Mouse (Mus musculus) neural tube, embryonic 14.5 days (tissue): ENCODE results near the gene Hspa13. TPM values are rescaled to one million over a fixed set of nuclear protein-coding genes. Genes with fewer than 3 reads are reported as not detected.

Experiments used
- ATAC-seq: fragments of 200-750 bp; cut with Nextera tagmentation; 2 replicates; pipeline ENCODE4 v1.8.0; 2017; ENCODE audit warnings: low read depth, mild to moderate bottlenecking, moderate TSS enrichment, moderate library complexity
- H3K27ac ChIP-seq: fragments of 300-500 bp; sonication (generic); 2 replicates; pipeline ENCODE4 v1.5.1; 2014; ENCODE audit warnings: low read depth, mild to moderate bottlenecking, control low read depth, low read length, moderate library complexity, mixed read lengths
- H3K27me3 ChIP-seq: fragments of 300-500 bp; sonication (generic); 2 replicates; pipeline ENCODE4 v1.6.1; 2014; ENCODE audit warnings: low read length; ENCODE audit not compliant: control insufficient read depth, insufficient read depth
- H3K36me3 ChIP-seq: fragments of 300-500 bp; sonication (generic); 2 replicates; pipeline ENCODE4 v1.6.1; 2014; ENCODE audit warnings: low read length, mixed read lengths; ENCODE audit not compliant: control insufficient read depth, insufficient read depth
- H3K4me1 ChIP-seq: fragments of 300-500 bp; sonication (generic); 2 replicates; pipeline ENCODE4 v1.6.1; 2014; ENCODE audit warnings: low read length; ENCODE audit not compliant: control insufficient read depth, insufficient read depth
- H3K4me2 ChIP-seq: fragments of 300-500 bp; sonication (generic); 2 replicates; pipeline ENCODE4 v1.6.1; 2014; ENCODE audit warnings: mild to moderate bottlenecking, low read depth, low read length, control low read depth
- H3K4me3 ChIP-seq: fragments of 300-500 bp; sonication (generic); 2 replicates; pipeline ENCODE4 v1.5.1; 2014; ENCODE audit warnings: low read depth, low read length, control low read depth, mixed read lengths
- H3K9ac ChIP-seq: fragments of 300-500 bp; sonication (generic); replicated peaks from 2 replicates; pipeline ENCODE4 v1.6.1; 2014; ENCODE audit warnings: low read depth, mild to moderate bottlenecking, control low read depth, low read length, mixed read lengths
- H3K9me3 ChIP-seq: fragments of 300-500 bp; sonication (generic); 2 replicates; pipeline ENCODE4 v1.6.1; 2016; ENCODE audit warnings: low read length; ENCODE audit not compliant: control insufficient read depth
- WGBS: fragments of 180-500 bp; shearing (Covaris S2); extraction: QIAGEN DNeasy Blood & Tissue Kit; methylation state at CpG from one replicate; pipeline ENCODE4 v1.1.7; 2014; 5-methylcytosine and 5-hydroxymethylcytosine counted together
- polyA plus RNA-seq: library from polyadenylated mRNA; unstranded; fragments of >200 nt; fragmentation: Nextera tagmentation; extraction: Ambion mirVana; gene quantifications from 2 replicates; pipeline ENCODE4 v1.2.1, GENCODE M21; 2014

Gene Hspa13
- 46.8 and 48.5 TPM in 2 replicates for polyA plus RNA-seq

GRCm38 (mm10) chr16:75766388-75767249, at the start of gene Hspa13:
Gene Hspa13 (minus strand): TSS chr16:75767104.
- peak; percentile 99 for ATAC-seq
- H3K4me3 ChIP-seq, result peak within 1 kb of the TSS; percentile 68
- peaks cover 8% of the 10 kb centered on the region for H3K36me3 ChIP-seq
- H3K4me2 ChIP-seq, result peak within 1 kb of the TSS; percentile 64
- H3K9ac ChIP-seq, result peak within 1 kb of the TSS; percentile 64
- no peaks in the 10 kb centered on the region for H3K4me1 ChIP-seq
- H3K9me3 ChIP-seq, result no peaks in the 10 kb centered on the region
- peak within 1 kb of the TSS; percentile 78 for H3K27ac ChIP-seq
- H3K27me3 ChIP-seq, result no peaks in the 10 kb centered on the region
- under 1% methylated on average over 51 of the region's 51 CpGs for WGBS

GRCm38 (mm10) chr16:75779271-75779670, 12.4 kb upstream of the Hspa13 start:
- WGBS, result 58% methylated on average over 1 of the region's 1 CpGs
- Histone ChIP-seq H3K4me1 (no peaks in the 10 kb centered on the region), H3K27ac (no peak overlapping the region), H3K4me2 (no peak overlapping the region), H3K36me3 (no peaks in the 10 kb centered on the region), H3K9me3 (no peaks in the 10 kb centered on the region), H3K27me3 (no peaks in the 10 kb centered on the region), H3K9ac (no peak overlapping the region), H3K4me3 (no peak overlapping the region)
- no peak for ATAC-seq

- ATAC-seq, result no peak
- Histone ChIP-seq H3K4me1 (no peaks in the 10 kb centered on the region), H3K36me3 (no peaks in the 10 kb centered on the region), H3K4me2 (no peak overlapping the region), H3K9me3 (no peaks in the 10 kb centered on the region), H3K27ac (no peak overlapping the region), H3K4me3 (no peak overlapping the region), H3K27me3 (no peaks in the 10 kb centered on the region), H3K9ac (no peak overlapping the region)
- 87% methylated on average over 10 of the region's 10 CpGs for WGBS
Observed at GRCm38 (mm10) chr16:75773222-75773621, 6.3 kb upstream of the Hspa13 start.

GRCm38 (mm10) chr16:75767250-75768002, 522 bp upstream of the Hspa13 start:
- Histone ChIP-seq H3K9me3 (no peaks in the 10 kb centered on the region), H3K27me3 (no peaks in the 10 kb centered on the region), H3K27ac (peak overlapping the region; percentile 78; the same call in 1 of the 2 replicates), H3K9ac (peak overlapping the region; percentile 64; the same call in 1 of the 2 replicates), H3K4me3 (peak overlapping the region; percentile 68), H3K4me2 (peak overlapping the region; percentile 62), H3K4me1 (no peaks in the 10 kb centered on the region), H3K36me3 (peaks cover 8% of the 10 kb centered on the region)
- ATAC-seq, result peak; percentile 67
- 22% methylated on average over 21 of the region's 21 CpGs for WGBS

GRCm38 (mm10) chr16:75752876-75753275, 14.0 kb downstream of the Hspa13 start:
- Histone ChIP-seq H3K4me1 (no peaks in the 10 kb centered on the region), H3K4me3 (no peak overlapping the region), H3K36me3 (peaks cover 10% of the 10 kb centered on the region; the same call in 1 of the 2 replicates), H3K9me3 (no peaks in the 10 kb centered on the region), H3K27me3 (no peaks in the 10 kb centered on the region), H3K27ac (no peak overlapping the region), H3K4me2 (no peak overlapping the region), H3K9ac (no peak overlapping the region)
- no peak for ATAC-seq
- 83% methylated on average over 1 of the region's 1 CpGs for WGBS

GRCm38 (mm10) chr16:75750103-75750502, 16.8 kb downstream of the Hspa13 start:
- no peak for ATAC-seq
- Histone ChIP-seq H3K9me3 (no peaks in the 10 kb centered on the region), H3K27ac (no peak overlapping the region), H3K9ac (no peak overlapping the region), H3K27me3 (no peaks in the 10 kb centered on the region), H3K4me2 (no peak overlapping the region), H3K36me3 (no peaks in the 10 kb centered on the region), H3K4me1 (no peaks in the 10 kb centered on the region), H3K4me3 (no peak overlapping the region)
- 42% methylated on average over 5 of the region's 5 CpGs for WGBS

- no peak overlapping the region for H3K4me3 ChIP-seq
- no peak overlapping the region for H3K4me2 ChIP-seq
- 100% methylated on average over 1 of the region's 1 CpGs for WGBS
- H3K9ac ChIP-seq, result no peak overlapping the region
- H3K9me3 ChIP-seq, result no peaks in the 10 kb centered on the region
- H3K27ac ChIP-seq, result no peak overlapping the region
- no peaks in the 10 kb centered on the region for H3K27me3 ChIP-seq
- H3K36me3 ChIP-seq, result no peaks in the 10 kb centered on the region
- no peaks in the 10 kb centered on the region for H3K4me1 ChIP-seq
- no peak for ATAC-seq
Observed at GRCm38 (mm10) chr16:75748926-75749325, 18.0 kb downstream of the Hspa13 start.

GRCm38 (mm10) chr16:75744014-75744413, 22.9 kb downstream of the Hspa13 start:
- Histone ChIP-seq H3K27ac (no peak overlapping the region), H3K9me3 (no peaks in the 10 kb centered on the region), H3K4me1 (no peaks in the 10 kb centered on the region), H3K9ac (no peak overlapping the region), H3K36me3 (no peaks in the 10 kb centered on the region), H3K27me3 (no peaks in the 10 kb centered on the region), H3K4me3 (no peak overlapping the region), H3K4me2 (no peak overlapping the region)
- WGBS, result 62% methylated on average over 3 of the region's 3 CpGs
- no peak for ATAC-seq
